8 mouse cellular contexts compared by ENCODE assay signal in the genomic region with DNA sequence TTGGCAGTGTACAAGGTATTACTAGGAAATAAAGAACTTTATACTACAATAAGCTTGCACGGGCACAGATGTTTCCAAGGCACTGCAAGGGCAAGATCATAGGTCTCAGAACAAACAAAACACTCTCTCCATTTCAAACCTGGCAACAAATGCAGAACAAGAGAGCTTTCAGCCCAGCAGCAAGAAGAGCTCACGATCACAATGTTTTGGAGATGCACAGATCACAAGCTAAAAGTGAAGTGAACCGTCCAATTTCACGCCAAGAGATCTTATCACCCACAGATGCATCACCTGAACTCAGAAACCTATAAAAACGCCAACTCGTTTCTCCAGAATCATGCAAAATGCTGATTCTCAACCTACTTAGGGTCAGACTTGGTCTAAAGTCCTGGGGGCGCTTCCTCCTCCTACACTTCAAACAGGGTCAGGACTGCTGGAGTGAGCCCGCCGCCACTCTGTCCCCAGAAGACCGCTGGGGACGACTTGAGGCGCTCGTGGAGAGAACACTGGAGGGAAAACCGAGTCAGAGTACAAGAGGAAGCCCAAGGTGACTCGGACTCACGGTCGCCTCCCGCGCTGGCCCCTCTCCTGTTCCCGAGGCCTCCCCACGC. TPM values are rescaled to one million over a fixed set of nuclear protein-coding genes. Genes with fewer than 3 reads are reported as not detected.
A peak's percentile ranks its signal among the peaks of the same experiment; 100 is the strongest.
DNase-seq lines count a peak whose midpoint lies in the region; ATAC-seq and TF ChIP-seq lines count a peak whose summit lies in the region.

No protein-coding gene starts in this region.

- peak overlapping the region; percentile 90 for H3K27ac ChIP-seq in heart, embryonic 10.5 days
- H3K27ac ChIP-seq in CH12.LX (ENCODE audit: insufficient read depth, low read depth): peak overlapping the region; percentile 50
- H3K27ac ChIP-seq in forebrain, embryonic 13.5 days: peak overlapping the region; percentile 91
- peak overlapping the region; percentile 87 for H3K27ac ChIP-seq in liver, embryonic 16.5 days (ENCODE audit: low read length)

- TF ChIP-seq EP300 in CH12.LX (IDR thresholded peaks at IDR 0.05; ENCODE audit: low read length): no peak

- in situ Hi-C loops in CH12.LX (cut with MboI; ENCODE audit: low pct_ligation_motif_present, low pct_unique_long_range_greater_than_20kb, low sequenced_read_pairs): no loop called here

- peak overlapping the region; percentile 74 for H3K9ac ChIP-seq in CH12.LX (ENCODE audit: insufficient read depth, low read depth)
- H3K9ac ChIP-seq in forebrain, embryonic 13.5 days: peak overlapping the region; percentile 89
- peak overlapping the region; percentile 91 for H3K9ac ChIP-seq in liver, embryonic 16.5 days (ENCODE audit: low read depth, low read length)

- peaks cover 43% of the 10 kb centered on the region for H3K79me2 ChIP-seq in CH12.LX (replicated peaks; ENCODE audit: control insufficient read depth, extremely low read depth, insufficient read depth, poor library complexity, severe bottlenecking)

- H3K36me3 ChIP-seq in heart, embryonic 10.5 days: no peaks in the 10 kb centered on the region
- H3K36me3 ChIP-seq in CH12.LX (replicated peaks in 1 of 2; ENCODE audit: control insufficient read depth in 1 of 2, insufficient read depth in 1 of 2, low read length in 1 of 2): peaks cover 0 to 16% of the 10 kb centered on the region in 2 experiments
- no peaks in the 10 kb centered on the region for H3K36me3 ChIP-seq in forebrain, embryonic 13.5 days (ENCODE audit: poor library complexity, severe bottlenecking)
- no peaks in the 10 kb centered on the region for H3K36me3 ChIP-seq in liver, embryonic 16.5 days (ENCODE audit: control insufficient read depth, insufficient read depth)

- TF ChIP-seq CTCF in CH12.LX (conservative IDR thresholded peaks at IDR 0.05 in 1 of 2, IDR thresholded peaks at IDR 0.05 in 1 of 2; ENCODE audit: low read depth in 2 of 2, low read length in 2 of 2): no peak

- H3K4me1 ChIP-seq in heart, embryonic 10.5 days: peaks cover 13% of the 10 kb centered on the region; the same call in 1 of the 2 replicates
- peaks cover 16 to 49% of the 10 kb centered on the region in 2 experiments for H3K4me1 ChIP-seq in CH12.LX (ENCODE audit: control insufficient read depth in 1 of 2, insufficient read depth in 2 of 2)
- peaks cover 36% of the 10 kb centered on the region for H3K4me1 ChIP-seq in forebrain, embryonic 13.5 days
- peaks cover 21% of the 10 kb centered on the region for H3K4me1 ChIP-seq in liver, embryonic 16.5 days (ENCODE audit: control insufficient read depth, low read depth, low read length)

- TF ChIP-seq POLR2A in CH12.LX (IDR thresholded peaks at IDR 0.05; ENCODE audit: low read depth, low read length): no peak

- no peak for TF ChIP-seq RAD21 in CH12.LX (IDR thresholded peaks at IDR 0.05; ENCODE audit: low read depth, low read length)

- peak overlapping the region; percentile 89 for H3K4me2 ChIP-seq in CH12.LX (ENCODE audit: insufficient read depth, low read depth, poor library complexity, severe bottlenecking)
- peak overlapping the region; percentile 88 for H3K4me2 ChIP-seq in forebrain, embryonic 13.5 days
- H3K4me2 ChIP-seq in liver, embryonic 16.5 days (ENCODE audit: low read depth, low read length): peak overlapping the region; percentile 79

- WGBS in heart, embryonic 10.5 days: 4% methylated on average over 21 of the region's 21 CpGs
- 4% methylated on average over 16 of the region's 21 CpGs for WGBS in forebrain, embryonic 13.5 days
- WGBS in liver, embryonic 16.5 days (ENCODE audit: insufficient replicate concordance): 1% methylated on average over 21 of the region's 21 CpGs

- H3K27me3 ChIP-seq in heart, embryonic 10.5 days (ENCODE audit: insufficient read depth, poor library complexity, severe bottlenecking): no peaks in the 10 kb centered on the region
- no peaks in the 10 kb centered on the region for H3K27me3 ChIP-seq in CH12.LX (replicated peaks)
- H3K27me3 ChIP-seq in forebrain, embryonic 13.5 days: no peaks in the 10 kb centered on the region
- no peaks in the 10 kb centered on the region for H3K27me3 ChIP-seq in liver, embryonic 16.5 days (ENCODE audit: control insufficient read depth, insufficient read depth, low read depth, low read length)

- dilution Hi-C loops in CH12.LX (cut with MboI; ENCODE audit: extremely low pct_ligation_motif_present, extremely low pct_unique_long_range_greater_than_20kb, low sequenced_read_pairs): no loop called here

- ATAC-seq in forebrain, embryonic 13.5 days: no peak
- peak; percentile 28 for ATAC-seq in liver, embryonic 16.5 days (ENCODE audit: low read depth)
- no peak for ATAC-seq in cerebellum, adult (ENCODE audit: insufficient number of reproducible peaks, low FRiP score, low TSS enrichment)

- peak overlapping the region; percentile 87 for H3K4me3 ChIP-seq in heart, embryonic 10.5 days
- H3K4me3 ChIP-seq in CH12.LX (replicated peaks in 1 of 3; ENCODE audit: low read depth in 2 of 3, low read length in 2 of 3, poor library complexity in 1 of 3): peak overlapping the region; percentile 84 to 95 (median 93)
- peak overlapping the region; percentile 94 for H3K4me3 ChIP-seq in forebrain, embryonic 13.5 days
- H3K4me3 ChIP-seq in liver, embryonic 16.5 days (ENCODE audit: low read depth, low read length): peak overlapping the region; percentile 96

- no peaks in the 10 kb centered on the region for H3K9me3 ChIP-seq in heart, embryonic 10.5 days
- H3K9me3 ChIP-seq in CH12.LX (replicated peaks; ENCODE audit: low read length): no peaks in the 10 kb centered on the region
- no peaks in the 10 kb centered on the region for H3K9me3 ChIP-seq in forebrain, embryonic 13.5 days (replicated peaks)
- H3K9me3 ChIP-seq in liver, embryonic 16.5 days (replicated peaks; ENCODE audit: control insufficient read depth, low read length): no peaks in the 10 kb centered on the region

- no peak for DNase-seq in heart, embryonic 10.5 days (ENCODE audit: low spot score)
- DNase-seq in heart, adult 9 months (ENCODE audit: low spot score in 2 of 2): no peak
- DNase-seq in CH12.LX (ENCODE audit: extremely low read depth): no peak
- no peak for DNase-seq in layer of hippocampus, postnatal 25 days (ENCODE audit: extremely low spot score in 1 of 2, low spot score in 1 of 2)
- no peak for DNase-seq in urinary bladder, adult 2 months (ENCODE audit: low spot score)

TF ChIP-seq in CH12.LX, 34 proteins besides CTCF, POLR2A, EP300 and RAD21:
- TF ChIP-seq IRF4 (IDR thresholded peaks at IDR 0.05; ENCODE audit: low read depth, low read length) (no peak), SMC3 (IDR thresholded peaks at IDR 0.05; ENCODE audit: low read depth, low read length) (no peak), HCFC1 (IDR thresholded peaks at IDR 0.05; ENCODE audit: low read depth, low read length) (no peak), USF1 (IDR thresholded peaks at IDR 0.05; ENCODE audit: low read depth, low read length) (no peak), KAT2A (IDR thresholded peaks at IDR 0.05; ENCODE audit: insufficient replicate concordance, low read length) (no peak), JUN (IDR thresholded peaks at IDR 0.05; ENCODE audit: insufficient read depth, low read depth, low read length) (no peak), E2F4 (IDR thresholded peaks at IDR 0.05; ENCODE audit: insufficient replicate concordance, low read depth, low read length) (no peak), RCOR1 (conservative IDR thresholded peaks at IDR 0.05; ENCODE audit: low read depth, low read length) (no peak), ZC3H11A (IDR thresholded peaks at IDR 0.05; ENCODE audit: low read depth, low read length) (no peak), TBP (conservative IDR thresholded peaks at IDR 0.05; ENCODE audit: low read depth, low read length) (no peak), CHD1 (IDR thresholded peaks at IDR 0.05; ENCODE audit: low read depth, low read length) (no peak), ETS1 (conservative IDR thresholded peaks at IDR 0.05; ENCODE audit: low read depth, low read length) (no peak), POLR2AphosphoS2 (IDR thresholded peaks at IDR 0.05; ENCODE audit: low read depth, low read length) (no peak), MEF2A (IDR thresholded peaks at IDR 0.05; ENCODE audit: borderline replicate concordance, low read depth, low read length) (no peak), MAX (IDR thresholded peaks at IDR 0.05; ENCODE audit: low read length) (no peak), BHLHE40 (IDR thresholded peaks at IDR 0.05; ENCODE audit: low read depth, low read length) (no peak), MXI1 (IDR thresholded peaks at IDR 0.05; ENCODE audit: low read depth, low read length) (no peak), SIN3A (IDR thresholded peaks at IDR 0.05; ENCODE audit: low read length) (no peak), ZKSCAN1 (IDR thresholded peaks at IDR 0.05; ENCODE audit: borderline replicate concordance, low read depth, low read length) (no peak), USF2 (conservative IDR thresholded peaks at IDR 0.05; ENCODE audit: low read depth, low read length) (no peak)
TF ChIP-seq in CH12.LX: peak in this region for 0.

RNA-seq across cellular contexts. Expression of a gene that starts 1.0 kb away (rescaled TPM):
- 45.8 and 51.9 TPM in 2 replicates for polyA plus RNA-seq in heart, embryonic 10.5 days (2016; fragmentation: Nextera tagmentation; extraction: Ambion mirVana)
- total RNA-seq in CH12.LX (2012; rRNA removed): 41.2 and 47.9 TPM in 2 replicates
- 35.3 and 39.8 TPM in 2 replicates for total RNA-seq in CH12.LX (2014; rRNA removed)
- polyA plus RNA-seq in CH12.LX (2012; ENCODE audit: insufficient read length, low read depth): 38.6 and 39.5 TPM in 2 replicates
- 47.4 and 50.3 TPM in 2 replicates for polyA plus RNA-seq in forebrain, embryonic 13.5 days (2015; fragmentation: Nextera tagmentation; extraction: Ambion mirVana)
- polyA plus RNA-seq in liver, embryonic 16.5 days (2015; fragmentation: Nextera tagmentation; extraction: Ambion mirVana): 19.6 and 19.8 TPM in 2 replicates
- 10 to 100 TPM; 36.0 to 40.5 TPM for total RNA-seq in layer of hippocampus, postnatal 25 days (2021)
- 20.6 and 25.2 TPM in 2 replicates for polyA plus RNA-seq in urinary bladder, adult 2 months (2012; rRNA removed)

RNA-seq across cellular contexts. Expression of a gene that starts 30.9 kb away (rescaled TPM):
- 1.6 and 2.3 TPM in 2 replicates for polyA plus RNA-seq in heart, embryonic 10.5 days (2016; fragmentation: Nextera tagmentation; extraction: Ambion mirVana)
- total RNA-seq in CH12.LX (2012; rRNA removed) (0.08 TPM in 1 of 2 replicates, not detected in the other), CH12.LX (2014; rRNA removed) (0.08 TPM in 1 of 2 replicates, not detected in the other)
- polyA plus RNA-seq in CH12.LX (2012; ENCODE audit: insufficient read length, low read depth): 0.09 and 0.10 TPM in 2 replicates
- 0.32 and 0.43 TPM in 2 replicates for polyA plus RNA-seq in forebrain, embryonic 13.5 days (2015; fragmentation: Nextera tagmentation; extraction: Ambion mirVana)
- polyA plus RNA-seq in liver, embryonic 16.5 days (2015; fragmentation: Nextera tagmentation; extraction: Ambion mirVana): 3.1 and 3.4 TPM in 2 replicates
- total RNA-seq in layer of hippocampus, postnatal 25 days (2021): under 1 TPM; 0.42 to 0.68 TPM
- 10.2 and 12.5 TPM in 2 replicates for polyA plus RNA-seq in urinary bladder, adult 2 months (2012; rRNA removed)
